ENCODE assay signal across 7 mouse cellular contexts in the genomic region with DNA sequence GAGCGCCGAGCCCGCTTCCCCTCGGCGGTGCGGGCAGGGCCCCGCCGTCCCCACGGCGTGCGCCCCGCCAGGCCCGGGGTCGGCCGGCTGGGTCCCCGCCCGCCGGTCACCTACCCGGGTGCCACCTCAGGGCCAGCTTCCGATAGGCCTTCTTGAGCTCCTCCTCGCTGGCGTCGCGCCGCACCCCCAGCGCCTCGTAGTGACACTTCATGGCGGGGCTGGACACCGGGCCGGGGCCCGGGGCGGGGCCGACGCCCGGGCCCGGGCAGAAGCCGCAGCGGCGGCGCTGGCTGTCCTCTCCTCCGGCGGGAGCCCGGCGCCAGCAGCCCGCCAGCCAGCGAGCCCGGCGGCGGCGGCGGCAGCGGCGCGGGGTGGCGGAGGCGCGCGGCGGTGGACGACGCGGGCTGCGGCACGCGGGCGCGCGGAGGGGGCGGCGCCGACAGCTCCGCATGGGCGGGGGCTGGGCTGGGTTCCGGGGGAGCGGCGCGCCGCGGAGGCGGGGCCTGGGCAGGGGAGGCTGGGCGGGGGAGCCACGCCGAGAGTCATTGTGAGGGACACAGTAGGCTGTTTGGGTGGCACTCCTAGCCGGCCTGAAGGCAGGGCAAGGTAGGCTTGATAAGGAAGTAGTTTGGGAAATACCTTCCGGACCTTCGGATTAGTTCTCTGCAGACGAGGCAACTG. TPM values are rescaled to one million over a fixed set of nuclear protein-coding genes. Genes with fewer than 3 reads are reported as not detected.
DNase-seq lines count a peak whose midpoint lies in the region; ATAC-seq lines count a peak whose summit lies in the region.

A gene (minus strand): TSS at position 366 of the 681 bp plus-strand sequence.

- H3K9me3 ChIP-seq in intestine, embryonic 14.5 days (ENCODE audit: control insufficient read depth, low read length), result no peaks in the 10 kb centered on the region
- no peaks in the 10 kb centered on the region for H3K9me3 ChIP-seq in limb, embryonic 10.5 days (replicated peaks)
- no peaks in the 10 kb centered on the region for H3K9me3 ChIP-seq in midbrain, embryonic 12.5 days

- H3K27me3 ChIP-seq in intestine, embryonic 14.5 days (replicated peaks; ENCODE audit: control insufficient read depth, insufficient read depth, low read length), result no peaks in the 10 kb centered on the region
- no peaks in the 10 kb centered on the region for H3K27me3 ChIP-seq in limb, embryonic 10.5 days (ENCODE audit: low read depth, poor library complexity, severe bottlenecking)
- H3K27me3 ChIP-seq in midbrain, embryonic 12.5 days, result no peaks in the 10 kb centered on the region

- H3K9ac ChIP-seq in intestine, embryonic 14.5 days (ENCODE audit: low read length), result peak within 1 kb of the TSS; percentile 77
- H3K9ac ChIP-seq in midbrain, embryonic 12.5 days (replicated peaks), result peak within 1 kb of the TSS; percentile 84

- ATAC-seq in intestine, embryonic 14.5 days (replicated peaks; ENCODE audit: low FRiP score, low TSS enrichment, low read depth), result peak; percentile 95
- peak; percentile 98 for ATAC-seq in midbrain, embryonic 12.5 days (ENCODE audit: low FRiP score, low read depth)

- peak within 1 kb of the TSS; percentile 77 for H3K4me3 ChIP-seq in intestine, embryonic 14.5 days (ENCODE audit: low read depth, low read length)
- peak within 1 kb of the TSS; percentile 81 for H3K4me3 ChIP-seq in limb, embryonic 10.5 days
- peak within 1 kb of the TSS; percentile 89 for H3K4me3 ChIP-seq in midbrain, embryonic 12.5 days

- peak within 1 kb of the TSS; percentile 87 for H3K4me2 ChIP-seq in intestine, embryonic 14.5 days (ENCODE audit: low read length)
- H3K4me2 ChIP-seq in midbrain, embryonic 12.5 days (replicated peaks), result peak within 1 kb of the TSS; percentile 63

- peaks cover 7% of the 10 kb centered on the region; the same call in 1 of the 2 replicates for H3K4me1 ChIP-seq in intestine, embryonic 14.5 days (replicated peaks; ENCODE audit: control insufficient read depth, insufficient read depth, low read length)
- peaks cover 4% of the 10 kb centered on the region; the same call in 1 of the 2 replicates for H3K4me1 ChIP-seq in limb, embryonic 10.5 days
- peaks cover 19% of the 10 kb centered on the region for H3K4me1 ChIP-seq in midbrain, embryonic 12.5 days

- peaks cover 3% of the 10 kb centered on the region for H3K36me3 ChIP-seq in intestine, embryonic 14.5 days (ENCODE audit: control insufficient read depth, insufficient read depth, low read length)
- peaks cover 11% of the 10 kb centered on the region for H3K36me3 ChIP-seq in limb, embryonic 10.5 days
- H3K36me3 ChIP-seq in midbrain, embryonic 12.5 days, result peaks cover 3% of the 10 kb centered on the region

- DNase-seq in adrenal gland, adult 8-10 months, result peak; percentile 83
- DNase-seq in embryo, embryonic 10.5 days (ENCODE audit: low spot score), result peak; percentile 85
- peak; percentile 91 for DNase-seq in gastrocnemius, postnatal 14 days
- DNase-seq in intestine, embryonic 14.5 days (ENCODE audit: low spot score), result peak; percentile 89
- peak; percentile 89 for DNase-seq in limb, embryonic 10.5 days (ENCODE audit: low spot score)
- DNase-seq in skeletal muscle tissue, adult 2 months (ENCODE audit: low read depth, low spot score), result peak; percentile 77

- peak within 1 kb of the TSS; percentile 51 for H3K27ac ChIP-seq in intestine, embryonic 14.5 days (ENCODE audit: low read depth)
- peak within 1 kb of the TSS; percentile 92 for H3K27ac ChIP-seq in limb, embryonic 10.5 days
- H3K27ac ChIP-seq in midbrain, embryonic 12.5 days (replicated peaks), result peak within 1 kb of the TSS; percentile 85

- 0% methylated on average over 28 of the region's 87 CpGs for WGBS in intestine, embryonic 14.5 days
- WGBS in limb, embryonic 10.5 days, result 3% methylated on average over 87 of the region's 87 CpGs
- WGBS in midbrain, embryonic 12.5 days, result 2% methylated on average over 33 of the region's 87 CpGs

- intact Hi-C loops in gastrocnemius, postnatal 14 days (cut with DNase I; ENCODE audit: low total_unique reads), result no loop called here

RNA-seq across cellular contexts. Expression of the gene that starts here (rescaled TPM):
- 10 to 100 TPM; 26.4 to 36.0 (median 30.5) TPM for total RNA-seq in adrenal gland, adult 8-10 months (2022)
- total RNA-seq in gastrocnemius, postnatal 14 days (2021), result 10 to 100 TPM; 26.6 to 27.9 TPM
- polyA plus RNA-seq in intestine, embryonic 14.5 days (2014; fragmentation: Nextera tagmentation; extraction: Ambion mirVana), result 11.2 and 11.7 TPM in 2 replicates
- polyA plus RNA-seq in limb, embryonic 10.5 days (2016; fragmentation: Nextera tagmentation; extraction: Ambion mirVana), result 13.0 and 13.2 TPM in 2 replicates
- 16.3 and 18.6 TPM in 2 replicates for polyA plus RNA-seq in midbrain, embryonic 12.5 days (2016; fragmentation: Nextera tagmentation; extraction: Ambion mirVana)

Comparison
In these comparisons a context has a peak if more than half of its experiments do, and no peak if none do; other contexts are left out.
1. Peak in every context shown above with its lines: DNase-seq, ATAC-seq, H3K4me3 ChIP-seq and H3K27ac ChIP-seq.